Mouse (Mus musculus): ENCODE results near the gene Pla2g2d.

- TF ChIP-seq POLR2A (IDR thresholded peaks at IDR 0.05; ENCODE audit: borderline replicate concordance, control insufficient read depth, low read depth, low read length) (no peak), CTCF (IDR thresholded peaks at IDR 0.05; ENCODE audit: control insufficient read depth, insufficient read depth, low read length) (no peak)
Observed at GRCm38 (mm10) chr4:138793276-138793675, 17.7 kb downstream of the Pla2g2d start.

Data from bone marrow, adult 2 months (tissue).